Mouse (Mus musculus) ovary, postnatal 36 days (tissue): ENCODE results near the gene Crhbp.

Source experiments
- DNase-seq: peaks from one replicate; pipeline ENCODE4 v3.0.0; 2022; ENCODE audit warnings: low spot score, mixed read lengths

Crhbp gene

DNA sequence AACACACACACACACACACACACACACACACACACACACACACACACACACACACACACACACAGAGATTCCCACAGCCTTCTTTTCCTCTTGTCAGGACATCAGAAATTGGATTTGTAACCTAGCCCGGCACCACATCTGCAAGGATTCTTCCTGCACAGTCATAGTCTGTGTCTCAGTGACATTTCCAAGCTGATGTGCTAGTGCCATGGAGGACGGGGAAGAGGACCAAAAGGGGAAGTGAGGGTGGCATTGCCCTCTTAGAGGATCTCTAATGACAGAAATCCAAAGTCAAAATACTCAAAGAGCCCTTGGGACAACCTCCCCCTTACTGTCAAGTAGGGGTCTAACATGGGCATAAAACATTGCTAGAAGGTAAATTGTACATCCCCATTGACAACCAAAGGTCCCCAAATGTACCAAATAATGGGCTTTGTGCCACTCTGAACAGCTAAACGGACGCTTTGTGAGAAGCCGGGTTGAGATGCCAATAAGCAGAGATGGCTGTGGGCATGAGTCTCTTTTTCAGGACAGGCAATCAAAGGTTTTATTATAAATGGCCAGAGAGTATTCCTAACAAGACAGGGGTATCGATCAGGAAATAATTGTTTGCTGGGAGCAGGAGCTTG lies 26.0 kb downstream of the Crhbp start:
- no peak for DNase-seq

DNA sequence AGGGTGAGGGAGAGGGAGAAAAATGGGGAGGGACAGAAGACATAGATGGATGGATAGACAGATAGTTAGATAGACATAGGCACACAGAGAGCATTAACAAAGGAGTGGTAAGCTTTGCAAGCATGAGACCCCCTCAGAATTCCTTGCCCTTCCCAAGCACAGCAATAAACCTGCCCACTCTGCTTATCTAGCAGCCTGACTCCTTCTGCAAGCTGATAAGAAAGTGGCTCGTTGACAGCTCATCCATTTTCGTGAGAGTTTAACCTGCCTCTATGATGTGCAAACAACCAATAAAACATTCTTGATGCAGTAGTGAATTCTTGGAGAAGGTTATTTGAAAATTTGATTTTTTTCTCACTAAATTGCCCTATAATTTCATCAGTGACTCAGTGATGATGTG lies 32.5 kb downstream of the Crhbp start:
- DNase-seq = no peak

DNA sequence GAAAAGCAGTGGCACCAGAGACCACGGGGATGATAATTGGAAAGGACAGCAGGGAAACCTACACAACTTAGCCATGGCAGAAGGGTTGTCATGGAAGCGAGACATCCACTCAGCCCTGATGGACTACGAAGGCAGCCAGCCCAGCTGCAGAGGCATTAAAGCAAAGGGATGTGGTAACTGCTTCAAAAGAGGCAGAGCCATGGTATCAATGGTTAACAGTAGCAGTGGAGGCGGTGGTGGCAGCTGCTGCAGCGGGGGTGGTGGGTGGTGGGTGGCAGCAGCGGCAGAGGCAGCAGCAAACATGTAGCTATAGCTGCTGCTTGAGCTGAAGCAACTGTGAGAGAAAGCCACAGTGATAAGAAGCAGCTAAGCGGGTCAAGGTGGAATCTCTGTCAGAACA lies 51.5 kb downstream of the Crhbp start:
- no peak for DNase-seq

DNA sequence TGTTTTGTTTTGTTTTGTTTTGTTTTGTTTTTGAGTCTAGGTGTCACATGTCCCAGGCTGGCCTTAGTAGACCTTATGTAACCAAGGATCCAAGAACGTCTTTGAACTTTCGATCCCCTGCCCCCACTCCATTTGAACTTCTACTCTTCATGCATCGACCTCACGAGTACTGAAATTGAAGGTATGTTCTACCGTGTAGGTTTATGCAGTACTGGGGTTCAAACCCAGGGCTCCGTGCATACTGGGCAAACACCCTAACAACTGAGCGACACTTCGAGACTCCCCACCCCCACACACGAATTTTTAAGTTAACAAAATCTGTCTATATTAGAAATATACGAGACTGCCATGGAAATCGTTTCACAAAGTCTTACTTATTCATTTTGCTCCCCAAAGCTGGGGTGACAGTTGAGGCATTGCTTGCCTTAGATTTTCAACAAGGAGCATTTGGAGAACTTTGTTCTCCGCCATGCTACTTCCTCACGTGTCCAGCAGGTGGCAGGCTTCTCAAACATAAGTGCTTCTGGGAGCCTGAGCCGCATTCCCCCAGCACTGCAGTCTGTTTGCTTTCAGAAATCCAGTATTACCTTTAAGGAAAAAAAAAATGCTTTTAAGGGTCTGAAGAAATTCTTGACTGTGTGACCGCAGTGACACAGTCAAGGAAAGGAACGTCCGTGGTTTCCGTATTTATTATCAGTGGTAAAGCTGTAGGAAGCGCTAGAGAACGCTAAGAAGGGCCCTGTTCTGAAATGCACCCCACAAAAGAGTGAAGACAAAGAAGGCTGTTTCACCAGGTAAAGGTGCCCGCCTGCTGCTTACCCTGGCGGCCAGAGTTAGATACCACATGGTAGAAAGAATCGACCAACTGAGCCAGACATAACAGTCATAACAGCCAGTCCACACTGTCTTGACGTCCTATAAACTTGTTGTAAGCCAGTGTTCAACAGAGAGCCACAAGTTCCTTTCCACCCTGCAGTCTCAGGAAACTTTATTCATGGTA lies 54.6 kb downstream of the Crhbp start:
- DNase-seq = peak; percentile 72

DNA sequence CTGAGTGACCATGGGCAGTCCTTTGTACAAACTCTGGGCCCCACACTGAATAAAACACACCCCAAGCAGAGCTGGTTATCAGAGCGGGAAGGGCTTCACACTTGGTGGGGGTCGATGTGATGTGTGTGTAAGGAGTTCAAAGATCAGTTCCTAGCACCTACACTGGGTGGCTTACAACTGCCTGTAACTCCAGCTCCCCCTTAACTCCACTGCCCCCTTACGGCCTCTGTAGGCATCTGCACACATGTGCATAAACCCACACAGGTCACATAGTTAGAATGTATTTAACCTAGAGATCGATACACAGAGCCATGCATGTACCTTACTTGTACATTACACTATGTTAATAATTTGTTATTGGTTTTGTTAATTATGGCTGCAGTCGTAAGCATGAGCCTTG lies 56.5 kb downstream of the Crhbp start:
- no peak for DNase-seq

DNA sequence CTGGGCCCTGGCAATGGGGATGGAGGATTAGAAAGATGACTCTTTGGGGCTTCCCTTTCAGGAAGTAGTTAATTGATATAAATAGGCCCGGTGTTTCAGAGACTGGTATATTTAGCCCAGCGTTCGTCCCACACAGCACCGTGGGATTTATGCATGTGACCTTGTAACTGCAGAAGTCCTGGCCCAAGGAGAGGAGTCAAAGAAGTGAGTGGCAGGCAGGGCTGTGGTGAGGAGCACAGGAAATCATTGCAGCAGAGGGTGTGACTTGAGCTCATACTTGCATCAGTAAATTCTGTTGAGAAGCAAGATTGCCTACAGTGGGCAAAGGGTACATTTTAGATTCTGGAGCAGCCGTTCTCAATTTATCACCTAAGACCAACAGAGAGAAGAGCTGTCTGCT lies 62.3 kb downstream of the Crhbp start:
- no peak for DNase-seq
